Mouse (Mus musculus): ENCODE measurements around the gene Fgf2. TPM values are rescaled to one million over a fixed set of nuclear protein-coding genes. Genes with fewer than 3 reads are reported as not detected.

Fgf2 gene
- polyA plus RNA-seq, 1 experiment = not detected

- Histone ChIP-seq H3K27ac (ENCODE audit: insufficient read depth, low read depth, low read length) (no peak overlapping the region), H3K4me1 (ENCODE audit: control insufficient read depth, insufficient read depth, low read length) (no peaks in the 10 kb centered on the region), H3K4me3 (ENCODE audit: insufficient read depth, low read depth, low read length) (no peak overlapping the region)
- WGBS = 78% methylated on average over 4 of the region's 4 CpGs
- TF ChIP-seq POLR2A (IDR thresholded peaks at IDR 0.05; ENCODE audit: insufficient read depth, low read depth, low read length) (no peak), CTCF (IDR thresholded peaks at IDR 0.05; ENCODE audit: insufficient read depth, low read depth, low read length) (no peak)
Measured at GRCm38 (mm10) chr3:37370407-37370806, 22.3 kb downstream of the Fgf2 start.

- TF ChIP-seq POLR2A (IDR thresholded peaks at IDR 0.05; ENCODE audit: insufficient read depth, low read depth, low read length) (no peak), CTCF (IDR thresholded peaks at IDR 0.05; ENCODE audit: insufficient read depth, low read depth, low read length) (no peak)
- no peak overlapping the region for H3K27ac ChIP-seq (ENCODE audit: insufficient read depth, low read depth, low read length)
- H3K4me3 ChIP-seq (ENCODE audit: insufficient read depth, low read depth, low read length) = no peak overlapping the region
- WGBS = 93% methylated on average over 11 of the region's 11 CpGs
- no peaks in the 10 kb centered on the region for H3K4me1 ChIP-seq (ENCODE audit: control insufficient read depth, insufficient read depth, low read length)
Measured at GRCm38 (mm10) chr3:37373712-37374111, 25.6 kb downstream of the Fgf2 start.

- no peak overlapping the region for H3K27ac ChIP-seq (ENCODE audit: insufficient read depth, low read depth, low read length)
- 80% methylated on average over 6 of the region's 6 CpGs for WGBS
- H3K4me3 ChIP-seq (ENCODE audit: insufficient read depth, low read depth, low read length) = no peak overlapping the region
- H3K4me1 ChIP-seq (ENCODE audit: control insufficient read depth, insufficient read depth, low read length) = no peaks in the 10 kb centered on the region
- TF ChIP-seq POLR2A (IDR thresholded peaks at IDR 0.05; ENCODE audit: insufficient read depth, low read depth, low read length) = no peak
- no peak for TF ChIP-seq CTCF (IDR thresholded peaks at IDR 0.05; ENCODE audit: insufficient read depth, low read depth, low read length)
Measured at GRCm38 (mm10) chr3:37377926-37378325, 29.8 kb downstream of the Fgf2 start.

- no peaks in the 10 kb centered on the region for H3K4me1 ChIP-seq (ENCODE audit: control insufficient read depth, insufficient read depth, low read length)
- WGBS = 57% methylated on average over 6 of the region's 6 CpGs
Measured at GRCm38 (mm10) chr3:37378412-37378811, 30.3 kb downstream of the Fgf2 start.

GRCm38 (mm10) chr3:37379201-37379600 is 31.1 kb downstream of the Fgf2 start:
- no peak for TF ChIP-seq POLR2A (IDR thresholded peaks at IDR 0.05; ENCODE audit: insufficient read depth, low read depth, low read length)
- no peak for TF ChIP-seq CTCF (IDR thresholded peaks at IDR 0.05; ENCODE audit: insufficient read depth, low read depth, low read length)
- Histone ChIP-seq H3K4me3 (ENCODE audit: insufficient read depth, low read depth, low read length) (no peak overlapping the region), H3K4me1 (ENCODE audit: control insufficient read depth, insufficient read depth, low read length) (no peaks in the 10 kb centered on the region), H3K27ac (ENCODE audit: insufficient read depth, low read depth, low read length) (no peak overlapping the region)
- WGBS = 90% methylated on average over 14 of the region's 14 CpGs

More at GRCm38 (mm10) chr3:37378412-37378811, 30.3 kb downstream of the Fgf2 start:
- H3K27ac ChIP-seq (ENCODE audit: insufficient read depth, low read depth, low read length) = no peak overlapping the region
- TF ChIP-seq POLR2A (IDR thresholded peaks at IDR 0.05; ENCODE audit: insufficient read depth, low read depth, low read length) (no peak), CTCF (IDR thresholded peaks at IDR 0.05; ENCODE audit: insufficient read depth, low read depth, low read length) (no peak)
- no peak overlapping the region for H3K4me3 ChIP-seq (ENCODE audit: insufficient read depth, low read depth, low read length)

- WGBS = 47% methylated on average over 18 of the region's 18 CpGs
- Histone ChIP-seq H3K4me1 (ENCODE audit: control insufficient read depth, insufficient read depth, low read length) (no peaks in the 10 kb centered on the region), H3K4me3 (ENCODE audit: insufficient read depth, low read depth, low read length) (no peak overlapping the region), H3K27ac (ENCODE audit: insufficient read depth, low read depth, low read length) (no peak overlapping the region)
- no peak for TF ChIP-seq POLR2A (IDR thresholded peaks at IDR 0.05; ENCODE audit: insufficient read depth, low read depth, low read length)
- no peak for TF ChIP-seq CTCF (IDR thresholded peaks at IDR 0.05; ENCODE audit: insufficient read depth, low read depth, low read length)
Measured at GRCm38 (mm10) chr3:37379930-37380881, 32.1 kb downstream of the Fgf2 start.

- TF ChIP-seq POLR2A (IDR thresholded peaks at IDR 0.05; ENCODE audit: insufficient read depth, low read depth, low read length) = no peak
- no peak for TF ChIP-seq CTCF (IDR thresholded peaks at IDR 0.05; ENCODE audit: insufficient read depth, low read depth, low read length)
- H3K4me1 ChIP-seq (ENCODE audit: control insufficient read depth, insufficient read depth, low read length) = no peaks in the 10 kb centered on the region
- 71% methylated on average over 6 of the region's 6 CpGs for WGBS
Measured at GRCm38 (mm10) chr3:37381457-37381856, 33.3 kb downstream of the Fgf2 start.

GRCm38 (mm10) chr3:37383096-37383765 is 35.1 kb downstream of the Fgf2 start:
- Histone ChIP-seq H3K4me1 (ENCODE audit: control insufficient read depth, insufficient read depth, low read length) (no peaks in the 10 kb centered on the region), H3K4me3 (ENCODE audit: insufficient read depth, low read depth, low read length) (no peak overlapping the region), H3K27ac (ENCODE audit: insufficient read depth, low read depth, low read length) (no peak overlapping the region)
- no peak for TF ChIP-seq CTCF (IDR thresholded peaks at IDR 0.05; ENCODE audit: insufficient read depth, low read depth, low read length)
- TF ChIP-seq POLR2A (IDR thresholded peaks at IDR 0.05; ENCODE audit: insufficient read depth, low read depth, low read length) = no peak
- WGBS = 73% methylated on average over 6 of the region's 6 CpGs

More at GRCm38 (mm10) chr3:37381457-37381856, 33.3 kb downstream of the Fgf2 start:
- no peak overlapping the region for H3K4me3 ChIP-seq (ENCODE audit: insufficient read depth, low read depth, low read length)
- H3K27ac ChIP-seq (ENCODE audit: insufficient read depth, low read depth, low read length) = no peak overlapping the region

GRCm38 (mm10) chr3:37387310-37387709 is 39.2 kb downstream of the Fgf2 start:
- Histone ChIP-seq H3K4me1 (ENCODE audit: control insufficient read depth, insufficient read depth, low read length) (no peaks in the 10 kb centered on the region), H3K27ac (ENCODE audit: insufficient read depth, low read depth, low read length) (no peak overlapping the region), H3K4me3 (ENCODE audit: insufficient read depth, low read depth, low read length) (no peak overlapping the region)
- WGBS = 94% methylated on average over 6 of the region's 6 CpGs
- TF ChIP-seq CTCF (IDR thresholded peaks at IDR 0.05; ENCODE audit: insufficient read depth, low read depth, low read length) = no peak
- TF ChIP-seq POLR2A (IDR thresholded peaks at IDR 0.05; ENCODE audit: insufficient read depth, low read depth, low read length) = no peak
